Mouse (Mus musculus) C2C12 (cell line): ENCODE data around the gene Plekhj1.

ENCODE experiments used
- CEBPB ChIP-seq: IDR thresholded peaks from one replicate; pipeline ENCODE4 v1.6.1; 2011; ENCODE audit warnings: low read depth, mild to moderate bottlenecking, control low read depth, moderate library complexity
- CTCF ChIP-seq: IDR thresholded peaks from one replicate; pipeline ENCODE4 v1.5.1; 2011; ENCODE audit not compliant: control insufficient read depth, insufficient read depth, insufficient read length
- MAX ChIP-seq: IDR thresholded peaks from one replicate; pipeline ENCODE4 v1.6.1; 2011; ENCODE audit warnings: mild to moderate bottlenecking, control low read depth
- MYOD1 ChIP-seq: IDR thresholded peaks from one replicate; pipeline ENCODE4 v1.6.1; 2011; ENCODE audit warnings: low read depth; ENCODE audit not compliant: control insufficient read depth, insufficient read length
- USF1 ChIP-seq: IDR thresholded peaks from one replicate; pipeline ENCODE4 v1.6.1; 2011; ENCODE audit warnings: low read depth, mild to moderate bottlenecking, control low read depth, moderate library complexity

DNA sequence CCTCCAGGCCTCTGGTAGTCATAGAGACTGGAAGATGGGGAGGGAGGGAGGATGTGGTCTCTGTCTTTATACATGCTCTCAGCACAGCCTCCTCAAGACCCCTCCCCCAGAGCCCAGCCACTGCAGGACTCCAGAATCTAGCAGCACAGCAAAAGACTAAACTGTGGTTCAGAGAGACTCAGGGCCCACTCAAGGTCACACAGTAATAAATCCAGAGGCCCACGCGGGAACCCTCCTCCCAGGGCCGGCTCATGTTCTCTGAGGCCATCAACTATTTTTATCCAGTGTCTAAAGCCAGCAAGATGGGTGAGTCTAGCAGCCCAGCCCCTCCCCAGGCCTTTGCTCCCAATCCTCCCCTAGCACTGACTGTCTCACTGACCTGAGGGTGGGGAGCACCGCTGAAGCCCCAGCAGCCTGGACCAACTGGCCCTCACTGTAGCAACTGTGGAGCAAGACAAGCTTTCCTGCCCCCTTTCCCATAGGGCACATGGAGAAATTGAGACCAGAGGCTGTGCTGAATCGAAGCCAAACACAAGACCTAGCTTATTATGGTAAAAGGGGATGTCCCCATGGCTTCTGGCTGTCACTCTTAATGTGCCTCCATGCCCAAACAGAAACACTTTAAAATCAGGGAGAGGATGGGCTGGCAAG, 14.1 kb upstream of the Plekhj1 start:
- TF ChIP-seq CTCF: no peak
- TF ChIP-seq MAX: no peak
- TF ChIP-seq USF1: no peak
- TF ChIP-seq CEBPB: no peak
- TF ChIP-seq MYOD1: no peak
